Mouse (Mus musculus): ENCODE results near the gene Siah1a. TPM values are rescaled to one million over a fixed set of nuclear protein-coding genes. Genes with fewer than 3 reads are reported as not detected.

Gene Siah1a
- total RNA-seq (2023): 42.4 TPM

DNA sequence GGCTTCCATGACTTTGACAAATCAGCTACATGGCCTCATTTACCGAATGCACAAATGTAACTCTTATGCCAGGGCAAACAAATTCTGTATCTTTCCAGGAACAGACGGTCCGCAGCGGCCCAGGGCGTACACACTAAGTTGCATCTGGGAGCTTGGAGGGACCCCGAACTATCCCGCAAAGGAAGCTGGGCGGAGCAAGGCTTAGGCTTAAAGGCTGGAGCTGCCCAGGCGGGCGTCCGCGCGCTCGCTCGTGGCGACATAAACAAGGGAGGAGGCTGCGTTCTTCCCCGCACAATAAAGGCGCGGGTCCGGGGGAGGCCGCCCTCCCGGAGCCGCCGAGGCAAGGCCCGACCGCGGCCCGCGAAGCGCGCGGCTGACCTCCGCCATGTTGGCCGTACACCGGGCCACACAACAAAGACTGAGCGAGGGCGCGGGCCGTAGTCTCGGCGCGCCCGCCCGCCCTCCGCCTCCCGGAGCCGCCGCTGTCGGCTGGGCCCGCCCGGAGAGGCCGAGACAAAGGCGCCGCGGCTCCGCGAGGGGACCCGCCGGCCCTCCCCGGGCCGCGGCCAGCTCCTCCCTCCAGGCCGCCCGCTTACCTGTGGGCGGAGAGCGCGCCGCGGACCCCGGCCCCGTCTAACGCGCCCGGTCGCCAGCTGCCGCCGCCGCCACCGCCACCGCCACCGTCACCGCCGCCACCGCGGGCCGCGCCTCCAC, at the start of gene Siah1a, which contains the start of gene Gm10638:
Siah1a (minus strand) TSS at position 714 of the 714 bp plus-strand sequence.
Gm10638 (plus strand) TSS at position 479 of the 714 bp plus-strand sequence.

Other genes with a start within 250 kb of the Siah1a start
- not detected for gene Abcc12, start 165.2 kb downstream of the Siah1a start, total RNA-seq (2023)
- gene Lonp2, start 121.9 kb downstream of the Siah1a start, total RNA-seq (2023): 94.4 TPM
- gene Gm10638, start 235 bp downstream of the Siah1a start, total RNA-seq (2023): 3.6 TPM
- 18.8 TPM for gene N4bp1, start 139.3 kb upstream of the Siah1a start, total RNA-seq (2023)